Mouse (Mus musculus) cortical plate, adult 2 months (tissue): Measurements from ENCODE around the gene Upk1b.

ENCODE experiments used
- CTCF ChIP-seq: fragments of 200-500 bp; IDR thresholded peaks from 2 replicates; pipeline ENCODE4 v1.5.1; 2011; ENCODE audit warnings: mild to moderate bottlenecking, control low read depth, low read length; ENCODE audit not compliant: insufficient read depth; ENCODE audit errors: extremely low read depth
- POLR2A ChIP-seq: fragments of 200-500 bp; IDR thresholded peaks from 2 replicates; pipeline ENCODE4 v1.6.1; 2011; ENCODE audit warnings: mild to moderate bottlenecking, low read length, control low read depth; ENCODE audit not compliant: insufficient read depth; ENCODE audit errors: extremely low read depth

DNA sequence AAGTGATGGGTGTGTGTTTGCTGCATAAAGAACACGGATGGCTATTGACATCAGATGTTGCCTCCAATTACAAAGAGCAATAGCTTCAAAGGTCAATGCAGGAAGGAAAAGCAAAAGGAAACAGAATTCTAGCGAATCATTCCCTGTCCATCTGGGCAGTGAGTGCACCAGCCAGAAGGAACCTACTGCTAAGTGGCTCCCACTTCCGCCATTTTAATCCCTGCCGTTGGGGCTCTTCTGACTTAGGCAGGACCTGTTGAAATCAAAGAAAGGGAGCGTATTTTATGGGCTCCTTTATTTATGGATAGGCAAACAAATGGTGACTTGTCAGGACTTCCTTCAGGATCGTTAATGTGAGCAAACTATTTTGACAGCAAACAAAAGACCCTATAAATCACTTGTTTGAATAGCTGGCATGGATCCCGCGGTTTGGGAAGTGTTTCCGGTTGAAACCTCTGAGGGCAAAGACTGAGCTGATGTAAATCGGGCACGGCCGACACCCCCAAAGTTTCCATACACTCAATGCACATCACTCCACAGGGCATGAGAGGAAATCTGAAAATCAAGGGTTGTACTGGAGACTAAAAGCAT, 27.1 kb downstream of the Upk1b start:
- no peak for TF ChIP-seq CTCF
- no peak for TF ChIP-seq POLR2A
